Mouse (Mus musculus): Measurements from ENCODE around the gene P4hb.
"Not testable (repeated sequence)": the region's sequence is repeated elsewhere in the genome, so short reads cannot be mapped to it uniquely, and the experiment has no call there.

The P4hb gene

DNA sequence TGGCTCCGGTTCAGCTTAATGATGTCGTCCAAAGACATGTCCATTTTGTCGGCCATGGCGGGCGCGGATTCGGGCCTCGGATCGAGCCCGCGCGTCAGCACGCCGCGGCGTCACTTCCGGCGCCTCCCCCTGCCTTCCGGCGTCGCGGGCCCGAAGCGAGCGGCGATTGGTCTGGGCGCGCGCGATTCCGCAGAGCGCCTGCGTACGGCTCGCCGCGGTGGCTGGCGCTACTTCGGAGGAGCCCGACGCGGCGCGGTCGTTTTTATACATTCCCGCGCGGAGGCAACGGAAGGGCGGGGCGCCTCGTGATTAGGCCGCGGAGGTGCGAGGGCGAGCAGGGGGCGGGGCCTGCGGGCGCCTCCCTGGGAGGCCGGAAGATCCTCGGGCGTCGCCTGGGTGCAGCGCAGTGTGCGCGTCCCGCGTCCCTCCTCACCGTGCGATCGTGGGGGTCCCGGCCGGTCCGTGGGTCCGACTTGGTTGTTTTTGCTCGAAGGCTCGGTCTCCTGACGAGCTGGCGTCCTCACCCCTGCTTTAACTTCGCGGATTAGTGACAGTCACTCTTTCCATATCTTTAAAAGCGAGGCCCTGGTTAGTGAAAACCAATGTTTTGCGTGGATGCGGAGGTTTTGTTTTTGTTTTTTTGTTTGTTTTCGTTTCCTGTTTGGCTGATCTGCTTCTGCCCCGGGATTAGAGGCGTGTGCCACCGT, 25.4 kb upstream of the P4hb start, which contains the start of the genes Alyref and Anapc11:
Gene Alyref, minus strand, starts transcription at position 83 of the 707 bp plus-strand sequence.
Gene Anapc11, plus strand, starts transcription at position 139 of the 707 bp plus-strand sequence.
- DNase-seq, result peak; percentile 99

DNA sequence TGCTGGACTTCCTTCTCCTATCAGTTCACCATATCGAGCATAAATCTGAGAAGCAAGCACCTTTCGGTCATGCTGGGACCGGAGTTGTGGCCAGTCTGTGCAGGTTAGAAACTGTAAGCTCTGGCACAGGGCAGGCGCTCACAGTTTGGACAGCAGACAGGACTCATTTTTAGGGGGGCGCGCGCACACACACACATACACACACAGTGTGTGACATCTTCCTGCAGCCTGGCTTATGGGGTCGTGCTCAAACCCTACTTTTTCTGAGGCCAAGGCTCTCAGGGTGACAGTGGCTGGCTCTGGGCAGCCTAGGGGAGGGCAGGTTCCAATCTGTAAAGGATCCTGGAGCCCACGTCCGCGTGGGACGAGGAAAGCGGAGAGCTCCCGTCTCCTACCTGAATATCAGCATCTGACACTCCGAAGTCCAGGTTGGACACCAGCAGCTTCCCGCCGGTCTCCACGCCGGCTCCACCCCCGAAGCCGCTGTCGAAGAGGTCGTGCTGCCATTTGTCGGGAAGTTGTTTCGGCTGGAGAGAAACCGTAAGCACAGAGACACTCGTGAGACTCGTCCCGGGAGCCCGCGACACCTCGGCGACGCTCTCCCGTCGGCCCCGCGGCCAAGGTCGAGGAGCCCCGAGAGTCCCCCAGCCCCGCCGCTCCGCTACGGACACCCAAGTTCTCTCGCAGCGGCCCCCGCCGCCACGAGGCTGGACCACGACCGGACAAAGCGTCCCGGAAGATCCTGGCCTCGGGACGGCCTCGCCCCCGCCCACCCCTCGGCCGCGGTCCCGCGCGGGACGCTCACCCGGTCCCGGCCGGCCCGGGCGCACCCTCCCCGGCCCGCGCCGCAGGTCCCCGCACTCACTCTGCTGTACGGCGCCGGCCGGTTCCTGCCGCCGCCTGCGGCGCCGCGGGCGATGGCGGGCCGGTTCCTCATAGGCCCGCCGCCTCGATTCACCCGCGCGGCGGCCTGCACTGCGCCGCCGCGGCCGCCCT, 24.5 kb upstream of the P4hb start:
- DNase-seq, result peak; percentile 24

DNA sequence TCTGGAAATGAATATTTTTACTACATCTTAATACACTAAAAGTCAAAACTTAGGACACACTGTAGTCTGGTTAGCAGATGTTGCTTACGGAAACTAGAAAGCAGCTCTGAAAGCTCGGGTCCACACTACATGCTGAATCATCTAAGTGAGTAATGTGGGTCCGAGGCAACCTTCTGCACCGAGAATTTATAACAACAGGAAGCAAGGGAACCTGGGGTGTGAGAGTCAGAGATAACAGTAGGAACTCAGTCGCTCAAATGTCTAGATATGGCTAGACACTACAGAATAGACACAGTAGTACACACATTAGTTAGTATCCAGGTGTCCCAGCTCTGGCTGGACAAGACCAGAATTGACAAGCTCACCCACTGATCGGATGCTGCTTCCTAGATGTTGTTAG, 15.5 kb upstream of the P4hb start:
- no peak for DNase-seq

DNA sequence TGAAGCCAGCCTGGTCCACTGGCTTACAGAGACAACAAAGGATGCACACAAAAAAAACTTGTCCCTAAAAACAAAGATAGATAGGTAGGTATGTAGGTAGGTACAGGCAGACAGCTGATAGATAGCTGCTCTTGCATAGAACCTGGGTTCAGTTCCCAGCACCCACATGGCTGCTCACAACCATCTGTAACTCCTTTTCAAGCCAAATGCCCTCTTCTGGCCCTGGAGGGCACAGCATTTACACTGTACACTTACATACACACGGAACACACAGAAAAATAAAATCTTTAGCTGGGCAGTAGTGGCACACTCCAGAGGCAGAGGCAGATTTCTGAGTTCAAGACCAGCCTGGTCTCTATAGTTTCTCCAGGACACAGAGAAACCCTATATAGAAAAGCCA, 10.9 kb upstream of the P4hb start:
- no peak for DNase-seq

DNA sequence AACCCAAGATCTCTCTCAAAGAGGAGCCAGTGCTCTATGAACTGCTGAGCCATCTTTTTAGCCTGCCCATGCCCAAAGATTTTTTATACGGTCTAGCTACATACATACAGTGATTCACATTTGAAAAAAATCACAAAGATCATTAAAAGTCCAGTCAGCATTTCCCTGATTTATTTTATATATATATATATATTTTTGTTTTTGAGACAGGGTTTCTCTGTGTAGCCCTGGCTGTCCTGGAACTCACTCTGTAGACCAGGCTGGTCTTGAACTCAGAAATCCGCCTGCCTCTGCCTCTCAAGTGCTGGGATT, 9.9 kb upstream of the P4hb start:
- not testable (repeated sequence) for DNase-seq

DNA sequence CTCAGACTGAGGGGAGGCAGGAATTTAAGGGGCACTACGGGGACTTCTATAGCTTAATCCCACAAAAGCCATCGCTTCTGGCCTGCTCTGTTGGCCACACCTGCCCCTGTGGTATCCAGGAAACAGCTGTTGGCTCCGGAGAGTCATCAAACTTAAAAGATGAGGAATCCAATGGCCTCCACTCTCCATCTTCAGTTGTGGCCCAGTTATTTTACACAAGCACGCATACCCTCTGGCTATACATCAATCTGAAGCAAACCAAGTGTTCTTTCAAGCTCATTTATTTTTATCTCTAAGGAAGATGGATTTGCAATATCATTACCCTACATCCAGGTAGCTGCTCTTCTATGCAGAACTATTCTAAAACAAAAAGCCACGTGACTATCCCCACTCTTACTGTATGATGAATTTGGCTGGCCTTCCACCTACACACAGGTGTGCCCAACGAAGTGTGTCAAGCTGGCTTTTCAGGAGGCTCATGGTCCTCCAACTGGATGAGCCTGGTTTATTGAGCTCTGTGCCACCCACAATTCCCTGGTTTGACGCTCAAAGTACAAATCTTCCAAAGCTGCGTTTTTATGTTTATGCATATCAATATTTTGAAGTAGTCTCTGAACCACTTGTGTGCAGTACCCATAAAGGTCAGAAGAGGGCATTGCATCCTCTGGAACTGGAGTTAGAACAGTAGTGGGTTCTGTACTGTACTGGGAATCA, 9.4 kb upstream of the P4hb start:
- DNase-seq, result peak; percentile 22

DNA sequence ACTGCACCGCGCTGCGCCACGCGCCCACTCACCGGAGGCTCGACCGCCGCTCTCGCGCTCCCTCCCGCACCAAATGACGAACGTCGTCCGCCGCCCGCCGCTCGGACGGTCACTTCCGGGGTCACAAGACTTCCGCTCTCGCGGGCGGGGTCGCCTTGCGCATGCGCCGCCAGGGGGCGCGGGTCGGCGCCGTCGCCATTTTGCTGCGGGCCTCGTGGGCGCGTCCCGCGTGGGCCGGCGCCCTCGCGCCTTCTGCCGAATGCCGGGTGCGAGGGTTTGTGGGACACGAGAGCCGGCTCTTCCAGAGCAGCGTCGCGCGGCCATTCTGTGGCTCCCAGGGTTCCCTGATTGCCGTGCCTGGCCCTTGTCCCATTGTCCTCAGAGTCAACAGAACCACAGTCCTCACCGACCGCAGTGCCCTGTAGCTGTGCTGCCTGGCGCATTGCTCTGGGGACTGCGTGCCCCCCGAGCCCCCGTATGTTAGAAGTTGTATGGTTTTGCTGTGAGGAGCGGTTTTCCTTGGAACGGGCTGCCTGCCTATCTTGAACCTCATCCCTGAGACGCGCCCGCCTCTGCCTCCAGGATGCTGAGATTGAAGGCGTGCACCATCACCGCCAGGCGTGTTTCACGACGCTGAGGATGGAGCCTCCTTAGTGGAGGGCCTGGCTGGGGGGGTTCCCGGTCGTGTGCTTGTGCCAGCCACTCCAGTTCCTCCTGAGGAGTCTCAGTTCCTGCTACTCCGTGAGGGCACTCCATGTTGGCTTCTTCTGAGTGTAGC, 8.6 kb upstream of the P4hb start, which contains the start of gene Arhgdia:
Gene Arhgdia, minus strand, starts transcription at position 135 of the 778 bp plus-strand sequence.
- peak; percentile 93 for DNase-seq

DNA sequence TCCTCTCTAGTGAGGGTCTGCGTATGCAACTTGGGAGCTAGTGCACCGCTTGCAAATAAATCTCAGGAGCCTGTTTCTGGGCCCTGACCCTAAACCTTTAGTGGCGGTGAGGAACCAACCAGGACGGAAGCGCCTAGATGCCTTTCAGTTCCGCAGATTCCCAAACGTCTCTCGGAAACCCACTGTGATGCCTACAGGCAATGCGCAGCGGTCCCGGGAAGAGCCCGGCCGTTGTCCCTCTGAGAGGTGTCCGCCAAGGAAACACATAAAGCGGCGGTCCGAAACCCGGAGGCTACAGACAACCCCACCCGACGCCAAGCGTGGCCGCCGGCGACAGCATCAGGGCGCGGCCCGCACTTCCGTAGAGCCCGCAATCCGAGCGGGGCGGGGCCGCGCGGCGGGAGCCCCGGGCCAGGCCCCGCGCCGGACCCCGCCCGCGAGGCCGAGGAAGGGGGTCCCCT, 7.8 kb upstream of the P4hb start:
- peak; percentile 65 for DNase-seq

DNA sequence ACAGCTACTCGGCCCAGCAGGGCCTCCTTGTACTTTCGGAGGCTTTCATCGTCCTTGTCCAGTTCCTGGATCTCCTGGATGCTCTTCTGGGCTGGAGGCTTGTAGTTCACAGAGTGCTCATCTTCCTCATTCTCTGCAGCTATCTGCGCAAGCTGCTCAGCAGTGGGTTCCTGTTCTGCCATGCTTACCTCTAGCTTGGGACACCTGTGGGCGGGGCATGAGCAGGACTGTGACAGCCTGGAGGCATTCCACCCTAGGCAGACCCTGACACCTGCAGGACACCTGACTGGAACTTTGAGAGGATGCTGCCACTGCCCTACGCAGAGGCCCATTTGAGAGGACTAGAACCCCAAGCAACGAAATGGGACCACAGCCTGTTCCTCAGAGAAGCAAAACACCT, 7.1 kb upstream of the P4hb start:
- DNase-seq, result no peak

DNA sequence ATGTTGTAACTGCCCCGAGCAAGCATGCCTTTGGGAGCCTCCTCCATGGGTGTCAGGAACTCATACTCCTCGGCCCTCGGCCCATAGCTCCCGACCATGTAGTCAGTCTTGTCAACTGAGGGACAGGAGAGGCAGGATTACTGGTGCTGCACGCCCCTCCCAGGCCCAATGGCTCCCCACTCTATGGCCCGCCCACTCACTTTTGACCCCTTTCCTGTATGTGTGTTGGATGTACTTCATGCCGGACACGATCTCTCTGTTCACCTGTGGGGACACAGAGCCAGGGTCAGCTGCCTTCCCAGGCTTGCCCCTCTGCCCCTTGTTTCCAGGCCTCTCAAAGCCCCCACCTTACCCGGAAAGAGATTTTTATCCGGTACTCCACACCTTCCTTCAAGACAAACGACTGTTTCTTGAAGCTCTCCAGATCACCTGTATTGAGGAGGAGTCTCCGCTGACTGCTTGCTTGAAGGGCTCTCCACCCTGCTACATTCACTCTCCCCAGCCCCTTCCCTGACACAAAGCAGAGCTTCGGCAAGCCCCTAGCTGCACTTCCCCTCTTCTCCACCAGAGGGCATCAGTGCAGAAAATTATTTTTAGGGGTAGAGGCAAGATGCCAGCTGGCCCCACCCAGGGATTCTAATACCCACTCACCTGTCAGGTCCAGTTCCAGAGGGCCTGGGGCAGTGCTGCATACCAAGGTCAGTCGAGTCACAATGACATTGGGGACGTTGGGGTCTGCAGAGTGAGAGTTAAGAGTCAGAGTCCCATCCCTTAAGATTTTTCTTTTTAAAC, 6.5 kb upstream of the P4hb start:
- DNase-seq, result peak; percentile 84

DNA sequence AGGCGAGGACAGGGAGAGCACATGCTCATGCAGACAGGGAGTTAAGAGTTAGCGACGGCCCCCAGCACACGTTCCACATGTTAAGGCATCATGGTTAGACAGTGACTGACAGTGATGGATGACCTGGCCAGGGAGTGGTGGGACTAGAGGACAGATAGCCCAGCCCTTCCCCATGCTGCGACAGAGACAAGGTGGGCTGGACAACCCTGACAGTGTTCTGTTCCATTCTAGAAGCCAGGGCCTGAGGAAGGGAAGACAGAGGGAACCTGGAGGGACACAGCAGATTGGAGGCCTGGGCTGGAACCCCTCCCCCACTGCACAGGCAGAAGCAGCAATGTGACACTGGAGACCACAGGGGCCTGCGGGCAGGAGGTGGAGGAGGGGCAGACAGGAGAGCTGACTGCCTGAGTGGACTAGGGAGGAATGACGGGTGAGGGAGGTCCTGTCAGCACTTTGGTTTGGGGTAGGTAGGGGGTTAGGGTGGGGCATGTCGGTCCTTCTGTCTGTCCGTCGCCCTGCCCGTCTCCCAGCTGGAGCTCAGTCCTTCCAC, 5.7 kb upstream of the P4hb start:
- no peak for DNase-seq

DNA sequence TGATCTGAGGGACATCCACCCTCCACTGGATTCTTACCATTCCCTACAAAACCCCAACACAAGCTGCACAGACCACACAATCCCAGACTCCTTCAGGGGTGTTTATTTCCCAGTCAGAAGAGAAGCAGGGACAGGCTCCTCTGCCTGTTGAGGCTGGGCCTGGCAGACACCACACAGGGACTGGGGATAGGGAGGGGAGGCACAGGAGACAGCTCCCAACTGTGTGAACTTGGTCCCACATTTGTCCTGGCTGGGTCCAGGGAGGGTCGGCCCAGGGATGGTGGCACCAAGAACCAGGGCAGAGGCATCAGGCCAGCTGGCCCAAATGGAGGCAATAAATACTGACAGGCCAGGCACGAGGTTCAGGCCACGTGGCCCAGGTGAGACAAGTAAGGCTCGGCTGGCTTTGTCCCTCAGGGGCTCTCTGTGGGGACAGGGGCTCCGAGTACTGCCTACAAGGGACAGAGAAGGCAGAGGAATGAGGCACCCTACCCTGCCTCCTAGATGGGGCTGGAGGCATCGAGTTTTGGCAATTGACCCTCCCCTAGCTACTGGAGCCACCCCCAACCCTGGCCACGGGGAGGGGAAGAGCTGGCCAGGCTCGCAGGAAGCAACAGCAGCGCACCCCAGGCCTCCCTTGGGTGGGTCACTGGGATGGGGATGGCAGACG, 5.1 kb upstream of the P4hb start:
- no peak for DNase-seq

DNA sequence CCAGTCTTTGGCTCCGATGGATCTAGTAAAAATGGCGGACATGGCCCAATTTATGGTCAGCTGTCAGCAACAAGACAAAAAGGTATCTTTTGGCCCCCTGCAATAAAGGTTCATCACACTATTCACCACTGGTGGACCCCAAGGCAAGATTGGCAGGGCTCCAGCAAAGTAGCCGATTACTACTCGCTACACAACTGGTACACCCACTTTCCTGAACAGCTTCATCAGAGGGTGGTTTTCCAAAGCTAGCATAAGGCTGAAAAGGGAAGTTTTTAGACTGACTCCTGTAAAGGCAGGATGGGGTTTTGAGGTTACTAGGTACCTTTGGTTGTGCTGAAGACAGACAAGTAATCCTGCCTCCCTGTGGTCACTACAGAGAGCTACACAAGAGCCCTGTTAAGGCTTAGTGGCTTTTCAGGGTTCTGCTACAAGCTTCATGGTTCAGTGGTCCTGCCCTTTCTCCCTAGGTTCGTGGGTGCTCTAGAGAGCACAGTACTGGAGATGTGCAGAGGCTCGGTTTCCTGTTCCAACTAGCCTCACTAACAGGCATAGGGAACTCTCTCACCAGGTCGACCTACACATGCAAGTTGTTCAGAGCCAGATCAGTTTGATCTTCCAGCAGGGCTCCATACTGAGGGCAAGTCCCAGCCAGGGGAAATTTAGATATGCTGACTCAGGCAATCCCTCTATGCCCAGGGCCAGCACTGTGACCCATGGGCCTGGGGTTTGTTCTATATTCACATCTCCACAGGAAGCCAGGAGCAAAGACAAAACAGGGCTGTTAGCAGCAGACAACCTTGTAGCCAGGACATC, 4.4 kb upstream of the P4hb start:
- DNase-seq, result peak; percentile 34

DNA sequence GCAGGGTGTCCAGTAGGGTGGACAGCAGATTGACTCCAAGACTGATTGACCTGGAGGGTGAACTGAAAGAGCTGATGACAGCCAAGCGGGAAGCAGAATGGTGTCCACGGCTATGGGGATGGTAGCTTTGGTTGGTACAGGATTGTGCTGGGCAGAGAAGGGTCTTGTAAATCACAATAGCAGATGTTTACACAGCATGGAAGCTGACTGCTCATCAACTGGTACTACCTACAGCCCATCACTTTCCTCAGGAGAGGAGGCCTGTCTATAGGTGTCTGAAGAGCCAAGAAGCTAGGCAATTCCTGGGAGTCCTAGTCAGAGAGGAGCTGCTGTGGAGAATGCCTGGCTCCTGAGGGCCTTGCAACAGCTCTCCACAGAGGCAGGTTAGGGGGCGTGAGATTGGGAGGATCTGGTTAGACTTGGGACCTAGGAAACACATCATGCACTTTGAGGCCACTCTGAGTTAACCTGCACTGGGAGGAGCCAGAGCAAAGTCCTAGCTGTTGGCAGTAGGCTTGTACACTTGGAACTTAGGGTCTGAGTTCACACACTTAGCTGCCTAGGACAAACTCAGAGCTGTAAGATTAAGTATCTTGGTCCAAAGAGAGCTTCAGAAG, 3.4 kb upstream of the P4hb start:
- no peak for DNase-seq

DNA sequence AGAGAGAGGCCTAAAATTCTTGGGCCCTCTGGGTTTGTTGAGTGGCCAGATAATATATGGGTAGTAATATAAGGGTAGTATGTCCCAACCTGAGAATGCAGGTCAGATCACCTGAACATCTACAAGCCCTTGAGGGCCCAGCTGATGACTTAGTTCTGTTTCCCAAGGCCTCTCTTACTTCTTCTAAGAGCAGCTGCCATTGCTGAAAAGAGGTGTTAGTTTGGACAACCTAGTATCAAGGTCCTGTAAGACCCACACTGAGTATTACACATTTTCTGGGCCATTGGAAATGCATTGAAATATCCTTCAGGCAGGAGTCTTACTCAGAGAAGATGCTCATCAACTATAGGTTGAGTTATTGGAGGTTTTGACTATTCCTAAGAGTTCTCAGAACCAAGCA, 2.9 kb upstream of the P4hb start:
- DNase-seq, result no peak

DNA sequence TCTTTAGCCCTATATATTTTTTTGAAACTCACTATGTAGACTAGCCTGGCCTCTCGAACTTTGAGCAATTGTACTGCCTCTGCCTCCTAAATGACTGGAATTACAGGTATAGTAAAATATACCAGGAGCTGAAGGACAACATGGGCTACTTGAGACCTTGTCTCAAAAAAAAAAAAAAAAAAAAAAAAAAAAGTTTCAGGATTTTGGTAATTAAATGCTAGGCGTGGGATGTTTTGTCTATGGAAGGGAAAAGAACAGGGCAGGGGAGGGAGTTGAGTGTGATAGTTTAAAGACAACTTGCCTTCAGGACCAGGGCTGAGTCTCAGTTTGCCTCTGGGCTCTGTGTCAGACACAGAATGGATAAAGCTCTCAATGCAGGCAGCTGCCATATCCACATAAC, 2.0 kb upstream of the P4hb start:
- DNase-seq, result no peak

DNA sequence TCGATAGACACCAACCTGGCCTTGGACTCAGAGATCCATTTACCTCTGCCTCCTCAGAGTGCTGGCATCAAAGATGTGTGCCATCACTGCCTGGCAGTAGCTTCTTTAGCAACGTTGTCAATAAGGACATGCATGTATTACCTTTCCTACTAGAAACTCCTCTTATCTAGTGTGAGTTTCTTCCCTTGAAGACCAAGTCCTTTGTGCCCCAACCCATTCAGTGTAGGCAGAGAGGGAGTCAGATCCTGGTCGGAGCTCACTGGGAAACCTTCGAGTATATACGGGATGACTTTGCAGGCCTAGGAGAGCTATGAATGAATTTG, 1.2 kb upstream of the P4hb start:
- no peak for DNase-seq

DNA sequence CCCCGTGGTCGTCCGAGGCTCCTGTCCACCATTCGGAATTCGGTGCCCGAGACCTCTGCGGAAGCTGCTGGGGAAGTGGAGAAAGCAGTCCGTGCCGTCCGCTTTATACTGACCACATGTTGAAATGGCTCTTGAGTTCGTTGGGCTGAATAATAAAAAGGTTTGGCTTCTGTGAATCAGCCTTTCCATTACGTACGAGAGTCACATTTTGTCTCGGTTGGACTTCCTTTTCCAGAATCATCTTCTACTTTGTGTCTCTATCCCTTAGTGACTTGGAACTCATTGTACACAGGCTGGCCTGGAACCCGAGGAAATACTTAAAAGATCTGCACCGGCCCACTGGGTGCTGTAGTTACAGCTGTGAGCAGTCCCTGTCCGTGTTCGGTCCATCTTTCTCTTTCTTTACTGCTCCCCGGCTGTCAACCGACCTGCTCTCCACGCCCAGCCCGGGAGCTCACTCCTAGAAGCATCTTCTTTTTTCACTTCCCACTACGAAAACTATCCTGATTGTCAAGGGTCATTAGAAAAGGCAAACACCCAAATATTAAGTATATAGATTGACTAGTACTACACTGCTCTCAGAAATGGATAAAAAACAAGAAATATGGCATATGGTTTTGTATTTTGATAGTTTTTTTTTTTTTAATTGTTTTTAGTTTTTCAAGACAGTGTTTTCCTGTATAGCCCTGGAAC, 678 bp upstream of the P4hb start:
- DNase-seq, result peak; percentile 32

DNA sequence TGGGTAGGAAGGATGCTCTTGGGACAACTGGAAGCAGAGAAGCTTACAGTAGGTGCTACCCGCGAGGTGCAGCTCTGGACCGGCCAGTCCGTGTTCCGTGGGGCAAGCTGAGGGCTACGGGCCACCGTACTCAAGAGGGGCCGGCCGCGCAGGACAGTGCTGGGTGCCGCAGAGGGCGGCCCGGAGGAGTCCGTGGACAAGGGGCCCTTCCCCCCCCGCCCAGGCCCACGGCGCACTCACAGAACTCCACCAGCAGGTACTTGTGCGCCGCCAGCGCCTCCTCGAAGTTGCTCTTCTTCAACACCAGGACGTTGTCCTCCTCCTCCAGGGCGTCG, 669 bp downstream of the P4hb start:
- DNase-seq, result no peak
